Mouse (Mus musculus) left cerebral cortex, postnatal 10 days (tissue): ENCODE measurements at regions not wholly inside any gene's neighbourhood (a gene's known extent, or its start where the extent isn't known, plus 50 kb on each side); places are given as distances from the start of the nearest gene placed in this dataset. TPM values are rescaled to one million over a fixed set of nuclear protein-coding genes. Genes with fewer than 3 reads are reported as not detected.

ENCODE experiments used
- DNase-seq, 2 experiments: peaks; one replicate each; pipeline ENCODE4 v3.0.0; 2021 to 2022; ENCODE audit warnings: low spot score in 2 of 2, mixed read lengths in 1 of 2; ENCODE audit errors: extremely low spot score in 1 of 2
- intact Hi-C: fragments of 180-260 bp; cut with DNase I; formaldehyde crosslinking; loops from one replicate; pipeline ENCODE4 v1.15.1; 2025
- microRNA-seq: library from miRNA; unstranded; fragments of <30 nt; microRNA quantifications from one replicate; pipeline ENCODE4 v1.2.0, GENCODE M21; 2022

- no peak for DNase-seq
- intact Hi-C loops = no loop called here
These were observed 62.4 kb upstream of the Ankrd50 start for GRCm38 (mm10) chr3:38547032-38547431.

GRCm38 (mm10) chr3:38545501-38545896 lies 60.9 kb upstream of the Ankrd50 start:
- intact Hi-C loops = no loop called here
- DNase-seq = no peak

GRCm38 (mm10) chr3:38544718-38545500 lies 60.3 kb upstream of the Ankrd50 start:
- intact Hi-C loops = no loop called here
- DNase-seq = no peak

- no peak for DNase-seq
- intact Hi-C loops = no loop called here
These were observed 59.2 kb upstream of the Ankrd50 start for GRCm38 (mm10) chr3:38543816-38544215.

GRCm38 (mm10) chr3:38541296-38541695 lies 56.7 kb upstream of the Ankrd50 start:
- intact Hi-C loops = no loop called here
- DNase-seq = no peak

- no peak for DNase-seq
- intact Hi-C loops = no loop called here
These were observed 53.7 kb upstream of the Ankrd50 start for GRCm38 (mm10) chr3:38538309-38538708.

- DNase-seq = no peak
- intact Hi-C loops = no loop called here
These were observed 53.1 kb upstream of the Ankrd50 start for GRCm38 (mm10) chr3:38537770-38538169.

Small RNAs in the stretch of these regions (microRNA-seq; reads per million reads assigned to microRNA genes)
- gene Gm24462 = not detected
